Mouse (Mus musculus) MN1 (cell line): ENCODE data around the gene Gm973.

ENCODE experiments used
- DNase-seq: peaks from one replicate; pipeline ENCODE4 v3.0.0-alpha.2; 2016; ENCODE audit warnings: low spot score

Gene Gm973

GRCm38 (mm10) chr1:59589271-59589670 lies 73.2 kb downstream of the Gm973 start:
- DNase-seq, result no peak

- DNase-seq, result no peak
Observed at GRCm38 (mm10) chr1:59592359-59592758, 76.3 kb downstream of the Gm973 start.

GRCm38 (mm10) chr1:59592876-59593275 lies 76.8 kb downstream of the Gm973 start:
- no peak for DNase-seq

- no peak for DNase-seq
Observed at GRCm38 (mm10) chr1:59593622-59594035, 77.6 kb downstream of the Gm973 start.

- no peak for DNase-seq
Observed at GRCm38 (mm10) chr1:59594586-59595266, 78.7 kb downstream of the Gm973 start.

- no peak for DNase-seq
Observed at GRCm38 (mm10) chr1:59595609-59596008, 79.5 kb downstream of the Gm973 start.

- DNase-seq, result no peak
Observed at GRCm38 (mm10) chr1:59602531-59603416, 86.7 kb downstream of the Gm973 start.

GRCm38 (mm10) chr1:59603417-59603712 lies 87.3 kb downstream of the Gm973 start:
- no peak for DNase-seq

- no peak for DNase-seq
Observed at GRCm38 (mm10) chr1:59603893-59604292, 87.8 kb downstream of the Gm973 start.

GRCm38 (mm10) chr1:59606479-59606878 lies 90.4 kb downstream of the Gm973 start:
- no peak for DNase-seq

GRCm38 (mm10) chr1:59607071-59607470 lies 91.0 kb downstream of the Gm973 start:
- DNase-seq, result no peak

GRCm38 (mm10) chr1:59608125-59608762 lies 92.2 kb downstream of the Gm973 start:
- DNase-seq, result no peak

GRCm38 (mm10) chr1:59608920-59609319 lies 92.9 kb downstream of the Gm973 start:
- no peak for DNase-seq

- DNase-seq, result peak; percentile 31
Observed at GRCm38 (mm10) chr1:59609458-59609857, 93.4 kb downstream of the Gm973 start.

GRCm38 (mm10) chr1:59609896-59610295 lies 93.8 kb downstream of the Gm973 start:
- peak; percentile 61 for DNase-seq

GRCm38 (mm10) chr1:59610929-59611328 lies 94.9 kb downstream of the Gm973 start:
- no peak for DNase-seq

- DNase-seq, result no peak
Observed at GRCm38 (mm10) chr1:59613795-59614194, 97.7 kb downstream of the Gm973 start.

GRCm38 (mm10) chr1:59615021-59615420 lies 99.0 kb downstream of the Gm973 start:
- DNase-seq, result no peak

GRCm38 (mm10) chr1:59619201-59619600 lies 103.1 kb downstream of the Gm973 start:
- no peak for DNase-seq

- peak; percentile 81 for DNase-seq
Observed at GRCm38 (mm10) chr1:59623325-59624017, 107.4 kb downstream of the Gm973 start.

- DNase-seq, result no peak
Observed at GRCm38 (mm10) chr1:59625410-59625809, 109.3 kb downstream of the Gm973 start.

- DNase-seq, result no peak
Observed at GRCm38 (mm10) chr1:59629194-59629593, 113.1 kb downstream of the Gm973 start.
